Mouse (Mus musculus) embryonic fibroblast, embryonic 13.5 days (primary cell): ENCODE results near the gene Spon1. TPM values are rescaled to one million over a fixed set of nuclear protein-coding genes. Genes with fewer than 3 reads are reported as not detected.
A peak's percentile ranks its signal among the peaks of the same experiment; 100 is the strongest.

Source experiments
- H3K27ac ChIP-seq: 2 replicates; pipeline ENCODE4 v1.5.1; 2012; ENCODE audit warnings: low read length, control low read depth, inconsistent platforms; ENCODE audit not compliant: insufficient read depth
- H3K4me1 ChIP-seq: 2 replicates; pipeline ENCODE4 v1.6.1; 2011; ENCODE audit warnings: low read length; ENCODE audit not compliant: control insufficient read depth, insufficient read depth
- H3K4me3 ChIP-seq: 2 replicates; pipeline ENCODE4 v1.5.1; 2011; ENCODE audit warnings: mild to moderate bottlenecking, control low read depth, low read length; ENCODE audit not compliant: insufficient read depth
- CTCF ChIP-seq: IDR thresholded peaks from 2 replicates; pipeline ENCODE4 v1.5.1; 2011; ENCODE audit warnings: mild to moderate bottlenecking, control low read depth, low read length, moderate library complexity, borderline replicate concordance; ENCODE audit not compliant: insufficient read depth
- POLR2A ChIP-seq: IDR thresholded peaks from 2 replicates; pipeline ENCODE4 v1.6.1; 2011; ENCODE audit warnings: low read depth, mild to moderate bottlenecking, control low read depth, low read length, moderate library complexity
- polyA plus RNA-seq: library from polyadenylated mRNA; stranded (reverse); fragments of >200 nt; gene quantifications from 2 replicates; pipeline ENCODE4 v1.2.4, GENCODE M21; 2011; ENCODE audit warnings: low read depth; ENCODE audit not compliant: missing spikeins, insufficient read length

Spon1 gene
- polyA plus RNA-seq, 1 experiment = 0.56 TPM

DNA sequence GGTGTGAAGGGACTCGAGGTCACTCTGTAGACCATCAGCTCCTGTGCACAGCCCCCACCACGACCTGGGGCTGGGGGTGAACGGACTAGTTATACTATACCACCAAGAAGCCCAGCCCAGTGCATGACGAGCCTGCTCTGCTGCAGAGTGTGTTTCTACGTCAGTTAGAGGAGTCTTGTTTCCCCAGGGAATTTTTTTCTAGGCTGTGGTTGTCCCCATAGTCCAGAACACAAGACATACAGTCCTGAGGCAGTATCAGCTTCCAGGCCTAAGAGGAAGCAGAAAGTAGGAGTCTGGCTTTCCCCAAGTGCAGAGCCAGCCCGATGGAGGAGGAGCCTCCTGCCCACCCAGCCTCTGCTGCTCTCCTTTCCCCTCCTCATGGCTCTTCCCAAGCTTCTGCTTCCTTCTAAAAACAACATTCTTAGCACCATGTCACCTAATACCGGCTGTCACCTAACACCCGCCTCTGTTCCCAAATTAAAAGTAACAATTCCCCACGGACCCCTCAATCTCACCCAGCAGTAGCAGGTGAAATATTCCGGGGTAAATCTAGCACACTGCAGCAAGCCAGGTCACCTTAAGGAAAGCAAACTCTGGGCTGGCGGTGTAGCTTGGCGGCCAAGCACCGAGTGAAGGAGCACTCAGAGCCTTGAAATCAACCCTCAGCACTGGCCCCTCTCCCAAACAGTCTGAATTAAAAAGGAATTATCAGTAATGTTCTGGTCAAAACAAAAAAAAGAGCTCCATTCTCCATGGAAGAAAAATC, 306.2 kb downstream of the Spon1 start:
- TF ChIP-seq CTCF = no peak
- no peak for TF ChIP-seq POLR2A

GRCm38 (mm10) chr7:114074133-114074532, 308.3 kb downstream of the Spon1 start:
- TF ChIP-seq CTCF = no peak
- TF ChIP-seq POLR2A = no peak
- H3K4me1 ChIP-seq = peaks cover 15% of the 10 kb centered on the region
- no peak overlapping the region for H3K27ac ChIP-seq
- no peak overlapping the region for H3K4me3 ChIP-seq

More for the DNA sequence above, 306.2 kb downstream of the Spon1 start:
- Histone ChIP-seq H3K27ac (peak overlapping the region; percentile 7; the same call in 1 of the 2 replicates), H3K4me3 (no peak overlapping the region), H3K4me1 (peaks cover 15% of the 10 kb centered on the region)

- TF ChIP-seq POLR2A (no peak), CTCF (no peak)
- Histone ChIP-seq H3K27ac (no peak overlapping the region), H3K4me3 (no peak overlapping the region), H3K4me1 (peaks cover 15% of the 10 kb centered on the region)
Observed at GRCm38 (mm10) chr7:114074595-114074994, 308.8 kb downstream of the Spon1 start.

DNA sequence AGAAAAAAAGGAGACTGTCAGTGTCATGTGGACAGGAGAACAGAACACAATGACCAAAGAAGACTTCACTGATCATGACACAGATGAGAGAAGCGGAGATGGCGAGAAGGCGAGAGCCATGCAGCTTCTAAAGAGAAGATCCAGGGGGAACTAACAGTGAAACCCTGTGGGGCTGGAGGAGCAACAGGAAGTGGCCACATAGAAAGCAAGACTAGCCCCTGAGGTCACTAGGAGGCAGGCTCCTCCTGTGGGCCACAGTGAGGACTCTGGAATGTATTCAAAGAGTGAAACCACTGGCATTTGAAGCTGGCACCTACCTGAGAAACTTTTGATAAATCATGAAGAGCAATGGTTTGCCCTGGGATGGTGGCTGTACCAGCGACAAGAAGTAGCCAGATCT, 313.5 kb downstream of the Spon1 start:
- no peak for TF ChIP-seq CTCF
- no peak for TF ChIP-seq POLR2A
- H3K27ac ChIP-seq = no peak overlapping the region
- peaks cover 12% of the 10 kb centered on the region for H3K4me1 ChIP-seq
- H3K4me3 ChIP-seq = no peak overlapping the region

GRCm38 (mm10) chr7:114080250-114080649, 314.5 kb downstream of the Spon1 start:
- TF ChIP-seq CTCF = no peak
- no peak for TF ChIP-seq POLR2A
- peaks cover 12% of the 10 kb centered on the region for H3K4me1 ChIP-seq
- no peak overlapping the region for H3K4me3 ChIP-seq
- H3K27ac ChIP-seq = 0 out of 2 replicates have a peak overlapping the region, but pooled peaks have one; percentile 94

- TF ChIP-seq POLR2A = no peak
- TF ChIP-seq CTCF = no peak
- peaks cover 16% of the 10 kb centered on the region for H3K4me1 ChIP-seq
- H3K4me3 ChIP-seq = no peak overlapping the region
- peak overlapping the region; percentile 94 for H3K27ac ChIP-seq
Observed at GRCm38 (mm10) chr7:114081633-114082420, 316.0 kb downstream of the Spon1 start.

GRCm38 (mm10) chr7:114083088-114083487, 317.3 kb downstream of the Spon1 start:
- no peak overlapping the region for H3K4me3 ChIP-seq
- no peak for TF ChIP-seq CTCF
- TF ChIP-seq POLR2A = no peak
- peaks cover 21% of the 10 kb centered on the region for H3K4me1 ChIP-seq
- H3K27ac ChIP-seq = 0 out of 2 replicates have a peak overlapping the region, but pooled peaks have one; percentile 6

GRCm38 (mm10) chr7:114083760-114084159, 318.0 kb downstream of the Spon1 start:
- H3K4me3 ChIP-seq = no peak overlapping the region
- no peak for TF ChIP-seq CTCF
- no peak for TF ChIP-seq POLR2A
- no peak overlapping the region for H3K27ac ChIP-seq
- H3K4me1 ChIP-seq = peaks cover 22% of the 10 kb centered on the region

- Histone ChIP-seq H3K27ac (no peak overlapping the region), H3K4me1 (peaks cover 21% of the 10 kb centered on the region), H3K4me3 (no peak overlapping the region)
- TF ChIP-seq CTCF (no peak), POLR2A (no peak)
Observed at GRCm38 (mm10) chr7:114086021-114086710, 320.4 kb downstream of the Spon1 start.
